7 mouse cellular contexts compared by ENCODE assay signal in the genomic region with DNA sequence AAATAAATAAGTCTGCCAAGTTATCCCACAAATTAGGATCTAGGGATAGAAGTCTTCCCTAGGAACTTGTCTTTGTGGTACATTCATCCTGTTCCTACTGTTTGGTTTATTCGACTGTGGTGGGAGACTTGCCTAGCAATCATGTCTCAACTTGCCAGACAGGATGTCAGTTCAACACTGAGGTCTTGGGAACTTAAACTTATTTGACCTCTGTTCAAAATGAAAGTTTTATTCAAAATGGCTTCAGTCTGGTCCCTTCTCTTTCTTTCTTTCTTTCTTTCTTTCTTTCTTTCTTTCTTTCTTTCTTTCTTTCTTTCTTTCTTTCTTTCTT. TPM values are rescaled to one million over a fixed set of nuclear protein-coding genes. Genes with fewer than 3 reads are reported as not detected.
DNase-seq lines count a peak whose midpoint lies in the region; ATAC-seq lines count a peak whose summit lies in the region.

No protein-coding gene starts in this region.

- WGBS in forebrain, embryonic 12.5 days, result 65% methylated on average over 1 of the region's 1 CpGs
- WGBS in liver, embryonic 12.5 days (ENCODE audit: insufficient replicate concordance), result 7% methylated on average over 1 of the region's 1 CpGs
- WGBS in stomach, embryonic 16.5 days, result 28% methylated on average over 1 of the region's 1 CpGs

- no peak for DNase-seq in layer of hippocampus, adult 11-12 months (ENCODE audit: low spot score)
- DNase-seq in right cerebral cortex, postnatal 14 days, result no peak

- ATAC-seq in megakaryocyte, adult 5-6 weeks (ENCODE audit: poor library complexity, severe bottlenecking), result no peak
- ATAC-seq in forebrain, embryonic 12.5 days (ENCODE audit: low FRiP score), result no peak
- ATAC-seq in liver, embryonic 12.5 days, result no peak
- no peak for ATAC-seq in stomach, embryonic 16.5 days (ENCODE audit: insufficient read depth, low FRiP score)

- H3K27me3 ChIP-seq in megakaryocyte, embryonic 14.5 days (replicated peaks), result no peaks in the 10 kb centered on the region
- no peaks in the 10 kb centered on the region for H3K27me3 ChIP-seq in forebrain, embryonic 12.5 days
- no peaks in the 10 kb centered on the region for H3K27me3 ChIP-seq in liver, embryonic 12.5 days (replicated peaks)
- H3K27me3 ChIP-seq in stomach, embryonic 16.5 days (ENCODE audit: control insufficient read depth, insufficient read depth, low read length), result no peaks in the 10 kb centered on the region

- H3K4me1 ChIP-seq in megakaryocyte, embryonic 14.5 days, result peaks cover 12% of the 10 kb centered on the region; the same call in 1 of the 2 replicates
- peaks cover 8% of the 10 kb centered on the region for H3K4me1 ChIP-seq in forebrain, embryonic 12.5 days
- peaks cover 11% of the 10 kb centered on the region for H3K4me1 ChIP-seq in liver, embryonic 12.5 days
- 0 out of 2 replicates have a peak, but pooled peaks cover under 1% of the 10 kb centered on the region for H3K4me1 ChIP-seq in stomach, embryonic 16.5 days (ENCODE audit: control insufficient read depth, insufficient read depth, low read length)

- peak overlapping the region; percentile 93 for H3K4me3 ChIP-seq in megakaryocyte, embryonic 14.5 days (replicated peaks)
- no peak overlapping the region for H3K4me3 ChIP-seq in forebrain, embryonic 12.5 days (replicated peaks)
- H3K4me3 ChIP-seq in liver, embryonic 12.5 days, result peak overlapping the region; percentile 65
- H3K4me3 ChIP-seq in stomach, embryonic 16.5 days (replicated peaks; ENCODE audit: low read length), result peak overlapping the region; percentile 62

- no peaks in the 10 kb centered on the region for H3K9me3 ChIP-seq in megakaryocyte, embryonic 14.5 days
- no peaks in the 10 kb centered on the region for H3K9me3 ChIP-seq in forebrain, embryonic 12.5 days
- no peaks in the 10 kb centered on the region for H3K9me3 ChIP-seq in liver, embryonic 12.5 days (replicated peaks)
- no peaks in the 10 kb centered on the region for H3K9me3 ChIP-seq in stomach, embryonic 16.5 days (replicated peaks; ENCODE audit: control insufficient read depth, low read length)

- no peak overlapping the region for H3K27ac ChIP-seq in forebrain, embryonic 12.5 days
- peak overlapping the region; percentile 84 for H3K27ac ChIP-seq in liver, embryonic 12.5 days
- peak overlapping the region; percentile 83; the same call in 1 of the 2 replicates for H3K27ac ChIP-seq in stomach, embryonic 16.5 days (ENCODE audit: low read length)

- peak overlapping the region; percentile 59 for H3K4me2 ChIP-seq in forebrain, embryonic 12.5 days
- H3K4me2 ChIP-seq in liver, embryonic 12.5 days, result peak overlapping the region; percentile 72
- H3K4me2 ChIP-seq in stomach, embryonic 16.5 days (ENCODE audit: low read depth, low read length), result peak overlapping the region; percentile 55

- peaks cover 14% of the 10 kb centered on the region for H3K36me3 ChIP-seq in megakaryocyte, embryonic 14.5 days (replicated peaks; ENCODE audit: low read length)
- H3K36me3 ChIP-seq in forebrain, embryonic 12.5 days (replicated peaks), result no peaks in the 10 kb centered on the region
- no peaks in the 10 kb centered on the region for H3K36me3 ChIP-seq in liver, embryonic 12.5 days
- no peaks in the 10 kb centered on the region for H3K36me3 ChIP-seq in stomach, embryonic 16.5 days (ENCODE audit: control insufficient read depth, insufficient read depth, low read length)

- no peak overlapping the region for H3K9ac ChIP-seq in forebrain, embryonic 12.5 days
- H3K9ac ChIP-seq in liver, embryonic 12.5 days, result peak overlapping the region; percentile 78
- H3K9ac ChIP-seq in stomach, embryonic 16.5 days (ENCODE audit: low read length), result no peak overlapping the region

RNA-seq across cellular contexts. Expression of a gene that starts 0.7 kb away (rescaled TPM):
- polyA plus RNA-seq in megakaryocyte, embryonic 14.5 days (2012; ENCODE audit: insufficient read depth, low replicate concordance), result 7.5 TPM in 1 of 2 replicates, not detected in the other
- total RNA-seq in megakaryocyte, adult 5-6 weeks (2015), result 112 and 151 TPM in 2 replicates
- total RNA-seq in megakaryocyte, adult 5-6 weeks (2017), result 78.0 and 87.4 TPM in 2 replicates
- polyA plus RNA-seq in forebrain, embryonic 12.5 days (2016; fragmentation: Nextera tagmentation; extraction: Ambion mirVana), result 1.6 and 1.9 TPM in 2 replicates
- 3.7 and 4.1 TPM in 2 replicates for polyA plus RNA-seq in liver, embryonic 12.5 days (2016; fragmentation: Nextera tagmentation; extraction: Ambion mirVana)
- polyA plus RNA-seq in stomach, embryonic 16.5 days (2015; fragmentation: Nextera tagmentation; extraction: Ambion mirVana), result 6.1 and 6.2 TPM in 2 replicates

RNA-seq across cellular contexts. Expression of a gene that starts 6.9 kb away (rescaled TPM):
- 0.07 TPM in 1 of 2 replicates, not detected in the other for polyA plus RNA-seq in megakaryocyte, embryonic 14.5 days (2012; ENCODE audit: insufficient read depth, low replicate concordance)
- total RNA-seq in megakaryocyte, adult 5-6 weeks (2015), result 0.62 and 1.7 TPM in 2 replicates
- 0.40 TPM in 1 of 2 replicates, not detected in the other for total RNA-seq in megakaryocyte, adult 5-6 weeks (2017)
- polyA plus RNA-seq in forebrain, embryonic 12.5 days (2016; fragmentation: Nextera tagmentation; extraction: Ambion mirVana), result 0.12 TPM in 1 of 2 replicates, not detected in the other
- 7.9 and 8.4 TPM in 2 replicates for polyA plus RNA-seq in liver, embryonic 12.5 days (2016; fragmentation: Nextera tagmentation; extraction: Ambion mirVana)
- polyA plus RNA-seq in stomach, embryonic 16.5 days (2015; fragmentation: Nextera tagmentation; extraction: Ambion mirVana), result 0.14 and 0.18 TPM in 2 replicates

RNA-seq across cellular contexts. Expression of a gene that starts 23.3 kb away (rescaled TPM):
- polyA plus RNA-seq in megakaryocyte, embryonic 14.5 days (2012; ENCODE audit: insufficient read depth, low replicate concordance), result not detected in 2 replicates
- total RNA-seq in megakaryocyte, adult 5-6 weeks (2015), result not detected in 2 replicates
- not detected in 2 replicates for total RNA-seq in megakaryocyte, adult 5-6 weeks (2017)
- polyA plus RNA-seq in forebrain, embryonic 12.5 days (2016; fragmentation: Nextera tagmentation; extraction: Ambion mirVana), result not detected in 2 replicates
- not detected in 2 replicates for polyA plus RNA-seq in liver, embryonic 12.5 days (2016; fragmentation: Nextera tagmentation; extraction: Ambion mirVana)
- polyA plus RNA-seq in stomach, embryonic 16.5 days (2015; fragmentation: Nextera tagmentation; extraction: Ambion mirVana), result not detected in 2 replicates

RNA-seq across cellular contexts. Expression of a gene that starts 49.4 kb away (rescaled TPM):
- polyA plus RNA-seq in megakaryocyte, embryonic 14.5 days (2012; ENCODE audit: insufficient read depth, low replicate concordance), result 0.07 and 0.69 TPM in 2 replicates
- 0.07 TPM in 1 of 2 replicates, not detected in the other for total RNA-seq in megakaryocyte, adult 5-6 weeks (2015)
- total RNA-seq in megakaryocyte, adult 5-6 weeks (2017), result not detected in 2 replicates
- polyA plus RNA-seq in forebrain, embryonic 12.5 days (2016; fragmentation: Nextera tagmentation; extraction: Ambion mirVana), result not detected in 2 replicates
- 0.05 TPM in 1 of 2 replicates, not detected in the other for polyA plus RNA-seq in liver, embryonic 12.5 days (2016; fragmentation: Nextera tagmentation; extraction: Ambion mirVana)
- 0.14 TPM in 1 of 2 replicates, not detected in the other for polyA plus RNA-seq in stomach, embryonic 16.5 days (2015; fragmentation: Nextera tagmentation; extraction: Ambion mirVana)
